Mouse (Mus musculus) G1E (cell line): ENCODE results near the gene Cnmd.

Source experiments
- CTCF ChIP-seq: IDR thresholded peaks from 2 replicates; pipeline ENCODE4 v1.5.1; 2012; ENCODE audit warnings: low read depth, low read length, inconsistent platforms, mixed read lengths
- GATA1 ChIP-seq: IDR thresholded peaks from 2 replicates; pipeline ENCODE4 v1.6.1; 2012; ENCODE audit warnings: borderline replicate concordance, low read length, inconsistent platforms, mixed read lengths
- GATA2 ChIP-seq: IDR thresholded peaks from 2 replicates; pipeline ENCODE4 v1.6.1; 2012; ENCODE audit warnings: low read depth, low read length, inconsistent platforms, borderline replicate concordance
- POLR2AphosphoS5 ChIP-seq: IDR thresholded peaks from 2 replicates; pipeline ENCODE4 v1.6.1; 2012; ENCODE audit warnings: low read depth, low read length, inconsistent platforms; ENCODE audit not compliant: insufficient replicate concordance
- TAL1 ChIP-seq: conservative IDR thresholded peaks from 2 replicates; pipeline ENCODE4 v1.6.1; 2012; ENCODE audit warnings: low read depth, low read length, inconsistent platforms, mixed read lengths

DNA sequence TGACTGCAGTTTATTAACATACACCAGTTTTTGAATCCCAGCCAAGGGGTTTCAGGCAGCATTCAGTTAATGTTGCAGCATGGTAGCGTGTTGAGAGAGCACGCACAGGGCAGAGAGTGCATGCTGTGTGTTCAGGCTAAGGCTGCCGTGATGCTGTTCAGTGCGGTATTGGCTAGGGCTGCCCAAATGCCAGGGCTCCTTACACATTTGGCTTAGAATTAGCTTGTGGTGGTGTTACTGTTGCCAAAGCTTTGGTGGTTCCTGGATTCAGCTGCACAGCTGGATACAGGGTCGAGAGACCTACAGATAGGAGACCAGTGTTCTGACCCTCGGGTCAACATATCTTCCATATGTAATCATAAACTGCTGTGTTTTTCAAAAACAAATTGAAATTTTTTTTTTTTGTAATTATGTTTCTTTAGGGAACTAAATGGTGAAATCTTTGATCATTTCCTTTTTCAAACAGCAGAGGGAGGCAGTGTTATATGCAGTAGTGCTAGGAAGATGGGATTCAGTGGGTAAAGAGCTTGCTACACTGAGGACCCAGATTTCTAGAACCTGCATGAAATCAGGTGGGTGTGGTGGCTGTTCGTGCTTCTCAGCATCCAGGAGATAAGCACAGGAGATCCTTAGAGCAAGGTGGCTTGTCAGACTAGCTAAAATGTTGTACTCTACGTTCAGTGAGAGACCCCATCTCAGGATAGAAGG lies 44.7 kb downstream of the Cnmd start:
- no peak for TF ChIP-seq CTCF
- no peak for TF ChIP-seq GATA1
- TF ChIP-seq TAL1, result no peak
- no peak for TF ChIP-seq POLR2AphosphoS5
- no peak for TF ChIP-seq GATA2
